Mouse (Mus musculus) c-Kit-negative CD71-positive TER-119-positive erythroid progenitor cells, embryonic 14.5 days (primary cell): Measurements from ENCODE around the gene Sco1.
"Not testable (repeated sequence)": the region's sequence is repeated elsewhere in the genome, so short reads cannot be mapped to it uniquely, and the experiment has no call there.

Source experiments
- DNase-seq: peaks from one replicate; pipeline ENCODE4 v3.0.0-alpha.2; 2013; ENCODE audit warnings: low read depth, low spot score

The Sco1 gene

GRCm38 (mm10) chr11:67052321-67052952 lies at the start of gene Sco1, which contains the start of gene Adprm:
Gene Sco1 (plus strand): TSS chr11:67052670.
Gene Adprm (minus strand): TSS chr11:67052594.
- DNase-seq: peak; percentile 77

DNA sequence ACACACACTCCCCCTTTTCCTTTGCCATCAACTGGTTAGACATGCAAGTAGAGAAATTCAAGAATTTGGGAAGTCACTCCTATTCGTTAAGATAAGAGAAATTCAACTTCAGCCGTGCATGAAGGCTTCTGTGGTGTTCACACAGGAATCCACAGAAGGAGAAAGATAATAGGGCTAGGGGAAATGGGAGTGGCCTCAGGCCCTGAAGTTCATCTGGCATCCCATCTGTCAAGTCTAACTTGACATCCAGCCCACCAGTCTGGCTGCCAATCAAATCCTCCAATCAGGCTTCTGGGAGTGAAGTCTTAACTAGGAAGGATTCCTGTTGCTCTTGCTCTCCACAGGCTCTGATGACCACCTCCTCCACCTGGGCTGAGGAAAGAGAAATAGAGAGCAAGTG lies 49.6 kb upstream of the Sco1 start:
- no peak for DNase-seq

DNA sequence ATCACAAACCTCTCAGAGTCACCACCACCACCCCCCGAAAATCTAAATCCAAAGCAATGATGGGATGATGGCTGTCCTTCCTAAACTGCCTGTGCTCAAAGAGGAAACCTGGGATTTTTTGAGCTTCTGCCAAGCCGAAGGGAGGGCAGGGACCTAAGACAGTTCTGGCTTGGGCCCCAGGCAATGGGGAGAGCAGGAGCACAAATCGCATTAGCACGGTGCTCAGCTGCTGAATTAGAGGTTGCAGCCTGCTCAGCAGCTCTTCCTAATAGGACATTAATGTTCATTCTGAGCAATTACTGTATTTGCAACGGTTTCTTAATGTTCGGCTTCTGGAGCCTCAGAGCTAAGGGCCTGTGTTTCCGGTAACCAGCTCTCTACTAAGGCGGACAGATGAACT lies 44.5 kb upstream of the Sco1 start:
- no peak for DNase-seq

DNA sequence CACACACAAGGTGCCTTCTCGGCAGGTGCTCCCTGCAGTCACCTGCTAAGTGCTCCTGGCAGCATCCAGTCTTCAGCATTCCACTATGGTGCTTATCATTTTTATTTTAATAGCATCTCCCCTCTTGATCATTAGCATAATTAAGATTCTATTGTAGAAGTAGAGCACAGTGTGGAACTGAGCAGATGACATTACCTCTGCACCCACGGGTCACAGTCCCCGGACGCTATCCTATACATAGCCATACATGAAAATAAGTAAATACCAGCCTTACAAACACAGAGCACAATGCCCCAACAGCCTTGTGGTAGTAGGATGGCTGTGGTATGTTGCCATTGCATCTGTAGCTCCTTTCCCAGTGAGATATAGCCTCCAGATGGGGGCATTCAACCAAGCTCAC lies 43.9 kb upstream of the Sco1 start:
- DNase-seq: no peak

GRCm38 (mm10) chr11:67010430-67010829 lies 42.0 kb upstream of the Sco1 start:
- DNase-seq: no peak

GRCm38 (mm10) chr11:67011635-67012034 lies 40.8 kb upstream of the Sco1 start:
- DNase-seq: no peak

GRCm38 (mm10) chr11:67017801-67018591 lies 34.5 kb upstream of the Sco1 start:
- no peak for DNase-seq

DNA sequence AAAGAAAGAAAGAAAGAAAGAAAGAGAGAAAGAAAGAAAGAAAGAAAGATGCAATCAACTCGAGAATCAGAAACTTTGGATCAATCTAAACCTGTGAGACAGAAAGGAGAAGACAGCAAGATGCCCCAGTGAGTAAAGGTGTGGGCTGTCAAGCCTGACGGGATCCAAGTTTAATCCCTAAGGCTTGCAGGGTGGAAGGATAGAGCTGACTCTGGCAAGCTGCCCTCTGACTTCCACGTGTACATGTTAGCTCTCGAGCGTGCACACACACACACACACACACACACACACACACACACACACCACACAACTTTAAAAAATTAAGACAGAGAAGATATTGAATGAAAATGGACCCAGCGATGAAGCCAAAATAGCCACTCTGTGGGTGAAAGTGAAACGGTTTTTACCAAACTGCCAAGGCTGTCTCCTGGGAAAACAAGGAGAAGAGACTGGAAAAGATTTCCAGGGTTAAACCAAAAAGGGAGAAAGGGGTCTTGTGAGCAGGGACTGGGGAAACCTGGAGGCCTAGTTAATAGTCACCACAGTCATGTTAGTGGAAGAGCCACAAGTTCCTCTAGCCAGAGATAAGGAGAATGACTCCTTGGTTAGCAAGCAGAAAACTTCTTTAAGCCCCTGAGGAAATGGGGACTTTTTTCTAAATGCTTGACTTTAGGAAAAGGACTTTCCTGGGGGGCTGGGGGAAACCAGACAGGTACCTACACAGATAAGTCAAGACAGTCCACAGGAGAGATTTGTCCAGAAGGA lies 32.6 kb upstream of the Sco1 start:
- no peak for DNase-seq

DNA sequence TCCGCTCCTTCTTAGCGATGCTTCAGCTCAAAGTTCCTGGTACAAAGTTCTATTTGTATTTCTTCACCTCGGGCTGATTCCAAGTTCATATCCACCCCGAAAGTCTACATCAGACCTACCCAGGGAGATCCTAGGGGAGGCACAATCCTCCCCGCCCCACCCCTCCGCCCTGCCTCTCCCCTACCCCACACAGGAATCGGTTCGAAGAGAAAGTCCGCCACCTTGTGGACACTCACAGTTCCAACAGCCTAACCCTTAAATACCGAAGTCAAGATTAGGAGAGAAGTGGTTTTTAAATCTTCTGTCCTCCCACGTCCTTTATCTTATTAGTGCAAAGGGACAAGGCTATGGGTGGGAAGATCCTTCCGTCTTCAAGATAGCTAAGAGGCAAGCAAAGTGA lies 31.5 kb upstream of the Sco1 start:
- no peak for DNase-seq

GRCm38 (mm10) chr11:67022354-67023115 lies 29.9 kb upstream of the Sco1 start:
- DNase-seq: no peak

DNA sequence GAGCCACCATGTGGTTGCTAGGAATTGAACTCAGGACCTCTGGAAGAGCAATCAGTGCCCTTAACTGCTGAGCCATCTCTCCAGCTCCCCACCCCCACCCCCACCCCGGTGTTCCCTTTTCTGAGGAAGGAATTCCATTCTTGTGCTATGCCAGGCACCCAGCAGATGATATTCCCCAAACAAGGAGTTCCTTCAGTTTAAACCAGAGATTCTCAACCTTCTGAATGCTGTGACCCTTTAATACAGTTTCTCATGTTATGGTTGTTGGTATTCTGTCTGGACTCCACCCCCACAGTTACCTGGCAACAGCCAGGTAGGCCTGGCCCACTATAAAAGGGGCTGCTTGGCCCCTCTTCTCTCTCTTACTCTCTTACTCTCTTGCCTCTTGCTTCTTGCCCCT lies 29.3 kb upstream of the Sco1 start:
- DNase-seq: not testable (repeated sequence)

- no peak for DNase-seq
Measured at GRCm38 (mm10) chr11:67023802-67024340, 28.6 kb upstream of the Sco1 start.

GRCm38 (mm10) chr11:67024867-67025477 lies 27.5 kb upstream of the Sco1 start, which contains the start of gene Tmem220:
Gene Tmem220 (plus strand): TSS chr11:67025154.
- peak; percentile 89 for DNase-seq

DNA sequence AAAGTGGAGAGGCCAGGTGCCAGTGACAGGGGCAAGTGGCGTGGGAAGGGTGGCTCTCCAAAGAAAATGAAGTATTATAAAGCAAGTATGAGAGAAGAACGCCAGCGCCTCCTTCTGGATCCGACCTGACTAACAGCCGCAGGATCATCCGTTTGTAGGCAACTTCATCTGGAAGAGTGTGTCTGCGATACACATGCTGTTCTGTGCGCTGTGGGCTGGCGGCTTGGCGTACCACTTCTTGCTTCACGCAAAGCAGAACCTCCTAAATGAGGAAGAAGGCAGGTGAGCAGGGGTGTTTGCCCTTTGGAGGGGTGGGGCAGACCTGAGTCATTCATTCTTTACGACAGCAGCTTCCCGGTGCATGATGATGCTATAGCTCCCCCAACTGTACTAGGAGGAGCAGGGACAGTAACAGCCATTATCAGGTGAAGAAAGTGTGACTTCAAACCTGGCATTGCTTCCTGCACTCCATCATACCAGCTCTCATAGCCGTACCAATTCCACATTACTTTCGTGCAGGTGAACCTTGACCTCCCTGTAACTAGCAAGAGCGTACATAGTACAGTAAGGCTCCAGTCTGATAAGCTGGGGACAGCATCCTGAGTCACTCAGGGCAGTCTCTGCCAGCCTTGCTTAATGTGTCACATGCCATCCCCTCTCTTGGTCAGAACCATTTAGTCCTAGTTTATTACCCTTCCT lies 21.4 kb upstream of the Sco1 start:
- DNase-seq: no peak

- DNase-seq: no peak
Measured at GRCm38 (mm10) chr11:67031603-67031915, 20.9 kb upstream of the Sco1 start.

DNA sequence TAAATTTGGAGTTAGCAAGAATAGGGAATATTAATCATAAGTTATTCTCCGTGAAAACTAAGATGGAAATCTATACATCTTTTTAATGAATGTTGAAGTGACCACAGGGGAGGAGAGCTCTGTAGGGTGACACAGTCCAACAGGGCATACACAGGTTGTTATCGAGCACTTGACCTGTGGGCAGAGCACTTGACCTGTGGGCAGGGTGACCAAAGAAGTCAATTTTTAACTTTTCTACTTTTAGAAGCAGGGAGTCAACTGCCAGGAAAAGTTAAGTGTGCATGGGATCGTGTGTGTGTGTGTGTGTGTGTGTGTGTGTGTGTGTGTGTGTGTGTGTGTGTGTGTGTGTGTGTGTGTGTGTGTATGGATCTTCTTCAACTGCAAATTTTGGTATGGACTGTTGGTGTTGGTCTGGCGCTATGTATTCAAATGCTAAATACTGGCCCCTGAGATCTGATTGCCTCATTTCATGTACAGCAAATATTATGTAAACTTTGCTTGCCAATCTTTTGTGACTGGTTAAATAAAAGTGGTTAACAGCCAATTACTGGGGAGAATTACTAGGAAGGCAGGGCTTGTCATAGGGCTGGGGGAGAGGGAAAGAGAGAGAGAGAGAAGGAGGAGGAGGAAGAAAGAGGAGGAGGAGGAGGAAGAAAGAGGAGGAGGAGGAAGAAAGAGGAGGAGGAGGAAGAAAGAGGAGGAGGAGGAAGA lies 17.5 kb upstream of the Sco1 start:
- DNase-seq: no peak

GRCm38 (mm10) chr11:67036229-67036628 lies 16.2 kb upstream of the Sco1 start:
- DNase-seq: no peak

- no peak for DNase-seq
Measured at GRCm38 (mm10) chr11:67036892-67037291, 15.6 kb upstream of the Sco1 start.

- DNase-seq: no peak
Measured at GRCm38 (mm10) chr11:67039799-67040198, 12.7 kb upstream of the Sco1 start.

DNA sequence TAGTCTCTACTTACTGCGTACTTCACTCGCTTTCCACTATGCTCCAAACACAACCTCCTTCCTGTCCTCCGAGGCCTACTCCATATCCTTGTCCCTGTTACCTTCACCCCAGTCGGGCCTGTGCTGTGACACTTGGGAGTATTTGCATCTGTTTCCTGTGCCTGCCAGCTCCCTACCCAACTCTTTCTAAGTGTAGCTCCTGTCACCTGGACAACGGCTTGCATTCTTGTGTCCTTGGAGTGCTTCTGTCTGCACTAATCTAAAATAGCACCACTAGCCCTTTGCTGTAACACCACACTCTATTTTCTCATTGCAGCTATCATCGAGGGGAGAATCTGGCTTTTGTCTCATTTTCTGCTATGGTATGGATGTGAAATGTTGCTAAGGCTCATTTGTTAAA lies 12.0 kb upstream of the Sco1 start:
- DNase-seq: no peak
